Mouse (Mus musculus) limb, embryonic 14.5 days (tissue): ENCODE results near the gene Piga. TPM values are rescaled to one million over a fixed set of nuclear protein-coding genes. Genes with fewer than 3 reads are reported as not detected.
A peak's percentile ranks its signal among the peaks of the same experiment; 100 is the strongest.

Experiments
- ATAC-seq: fragments of 200-750 bp; cut with Nextera tagmentation; 2 replicates; pipeline ENCODE4 v1.8.0; 2017; ENCODE audit warnings: low read depth, moderate number of reproducible peaks, moderate TSS enrichment; ENCODE audit not compliant: low FRiP score
- DNase-seq: peaks from one replicate; pipeline ENCODE4 v3.0.0-alpha.2; 2015; ENCODE audit warnings: low spot score
- H3K27ac ChIP-seq: fragments of 300-500 bp; sonication (generic); replicated peaks from 2 replicates; pipeline ENCODE4 v1.5.1; 2014; ENCODE audit warnings: low read depth, mild to moderate bottlenecking, low read length, moderate library complexity, mixed read lengths
- H3K27me3 ChIP-seq: fragments of 300-500 bp; sonication (generic); 2 replicates; pipeline ENCODE4 v1.6.1; 2014; ENCODE audit warnings: low read length, mixed read lengths; ENCODE audit not compliant: control insufficient read depth, insufficient read depth
- H3K36me3 ChIP-seq: fragments of 300-500 bp; sonication (generic); 2 replicates; pipeline ENCODE4 v1.6.1; 2014; ENCODE audit warnings: mild to moderate bottlenecking, low read length, moderate library complexity, mixed read lengths; ENCODE audit not compliant: control insufficient read depth, insufficient read depth
- H3K4me1 ChIP-seq: fragments of 300-500 bp; sonication (generic); 2 replicates; pipeline ENCODE4 v1.6.1; 2014; ENCODE audit warnings: antibody characterized with exemption, low read length, mixed read lengths; ENCODE audit not compliant: control insufficient read depth, insufficient read depth
- H3K4me2 ChIP-seq: fragments of 300-500 bp; sonication (generic); replicated peaks from 2 replicates; pipeline ENCODE4 v1.6.1; 2014; ENCODE audit warnings: low read depth, mild to moderate bottlenecking, low read length, moderate library complexity; ENCODE audit not compliant: severe bottlenecking
- H3K4me3 ChIP-seq: fragments of 300-500 bp; sonication (generic); replicated peaks from 2 replicates; pipeline ENCODE4 v1.5.1; 2014; ENCODE audit warnings: low read length
- H3K9ac ChIP-seq: fragments of 300-500 bp; sonication (generic); 2 replicates; pipeline ENCODE4 v1.6.1; 2014; ENCODE audit warnings: mild to moderate bottlenecking, low read depth, low read length, moderate library complexity; ENCODE audit not compliant: severe bottlenecking
- H3K9me3 ChIP-seq: fragments of 300-500 bp; sonication (generic); 2 replicates; pipeline ENCODE4 v1.6.1; 2016; ENCODE audit warnings: low read length; ENCODE audit not compliant: control insufficient read depth
- POLR2A ChIP-seq: fragments of 200-500 bp; IDR thresholded peaks from 2 replicates; pipeline ENCODE4 v1.8.0; 2012; ENCODE audit warnings: inconsistent platforms, mild to moderate bottlenecking, moderate library complexity, borderline replicate concordance; ENCODE audit not compliant: insufficient read depth, insufficient read length; ENCODE audit errors: extremely low read depth
- WGBS: fragments of 180-500 bp; shearing (Covaris S2); extraction: QIAGEN DNeasy Blood & Tissue Kit; methylation state at CpG from one replicate; pipeline ENCODE4 v1.1.7; 2014; 5-methylcytosine and 5-hydroxymethylcytosine counted together
- polyA plus RNA-seq, 2 experiments: library from polyadenylated mRNA; depleted of rRNA in 1 of 2; stranded (reverse) in 1 of 2; unstranded in 1 of 2; fragments of >200 nt; fragmentation: Nextera tagmentation in 1 of 2; extraction: Ambion mirVana in 1 of 2; gene quantifications; 2 replicates each; pipeline versions ENCODE4 v1.2.1 to v1.2.3; 2012 to 2014

Piga gene
- polyA plus RNA-seq, 2 experiments, result 9.4 to 11.0 TPM

GRCm38 (mm10) chrX:164420518-164420917 is 931 bp downstream of the Piga start:
- 52% methylated on average over 3 of the region's 3 CpGs for WGBS
- no peak for ATAC-seq
- DNase-seq, result no peak
- H3K4me1 ChIP-seq, result 0 out of 2 replicates have a peak, but pooled peaks cover 3% of the 10 kb centered on the region
- H3K9ac ChIP-seq, result peak overlapping the region; percentile 54; the same call in 1 of the 2 replicates
- H3K4me3 ChIP-seq, result peak overlapping the region; percentile 46
- H3K27me3 ChIP-seq, result no peaks in the 10 kb centered on the region; the same call in 1 of the 2 replicates
- no peak overlapping the region for H3K27ac ChIP-seq
- no peak for TF ChIP-seq POLR2A
- peak overlapping the region; percentile 45 for H3K4me2 ChIP-seq
- H3K9me3 ChIP-seq, result no peaks in the 10 kb centered on the region
- H3K36me3 ChIP-seq, result no peaks in the 10 kb centered on the region

- no peak for ATAC-seq
- Histone ChIP-seq H3K27ac (no peak overlapping the region), H3K4me3 (no peak overlapping the region), H3K4me2 (no peak overlapping the region), H3K4me1 (0 out of 2 replicates have a peak, but pooled peaks cover 3% of the 10 kb centered on the region), H3K9ac (no peak overlapping the region), H3K9me3 (no peaks in the 10 kb centered on the region), H3K27me3 (no peaks in the 10 kb centered on the region; the same call in 1 of the 2 replicates), H3K36me3 (peaks cover 9% of the 10 kb centered on the region; the same call in 1 of the 2 replicates)
- no peak for TF ChIP-seq POLR2A
- no peak for DNase-seq
- 86% methylated on average over 1 of the region's 1 CpGs for WGBS
Observed at GRCm38 (mm10) chrX:164424821-164425220, 5.2 kb downstream of the Piga start.

- DNase-seq, result no peak
Observed at GRCm38 (mm10) chrX:164427295-164427694, 7.7 kb downstream of the Piga start.

DNA sequence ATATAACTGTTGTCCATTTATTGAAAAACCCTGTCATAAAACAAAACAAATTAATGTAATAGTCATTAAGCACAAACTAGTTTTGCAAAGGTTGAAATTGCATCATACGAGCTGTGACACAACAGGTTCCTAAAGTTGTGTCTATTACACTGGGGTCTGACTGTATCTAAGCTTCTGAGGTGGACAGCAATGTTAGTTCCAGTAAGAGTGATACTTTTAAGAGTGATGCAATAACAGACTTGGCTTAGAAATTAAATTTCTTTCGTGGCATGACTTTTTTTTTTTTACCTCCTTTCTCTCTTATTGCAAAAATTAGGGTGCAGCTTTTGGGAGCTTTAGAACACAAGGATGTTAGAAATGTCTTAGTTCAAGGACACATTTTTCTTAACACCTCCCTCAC is 8.6 kb downstream of the Piga start:
- Histone ChIP-seq H3K9ac (no peak overlapping the region), H3K9me3 (no peaks in the 10 kb centered on the region), H3K27ac (no peak overlapping the region), H3K4me2 (no peak overlapping the region), H3K4me3 (no peak overlapping the region), H3K27me3 (no peaks in the 10 kb centered on the region; the same call in 1 of the 2 replicates), H3K36me3 (peaks cover 9% of the 10 kb centered on the region), H3K4me1 (no peaks in the 10 kb centered on the region)
- no peak for ATAC-seq
- WGBS, result 90% methylated on average over 2 of the region's 2 CpGs
- no peak for DNase-seq
- no peak for TF ChIP-seq POLR2A

More at GRCm38 (mm10) chrX:164427295-164427694, 7.7 kb downstream of the Piga start:
- no peak overlapping the region for H3K4me3 ChIP-seq
- no peak for ATAC-seq
- H3K4me1 ChIP-seq, result no peaks in the 10 kb centered on the region
- TF ChIP-seq POLR2A, result no peak
- H3K9ac ChIP-seq, result no peak overlapping the region
- H3K4me2 ChIP-seq, result no peak overlapping the region
- H3K27ac ChIP-seq, result no peak overlapping the region
- peaks cover 9% of the 10 kb centered on the region for H3K36me3 ChIP-seq
- 62% methylated on average over 4 of the region's 4 CpGs for WGBS
- H3K9me3 ChIP-seq, result no peaks in the 10 kb centered on the region
- no peaks in the 10 kb centered on the region; the same call in 1 of the 2 replicates for H3K27me3 ChIP-seq

DNA sequence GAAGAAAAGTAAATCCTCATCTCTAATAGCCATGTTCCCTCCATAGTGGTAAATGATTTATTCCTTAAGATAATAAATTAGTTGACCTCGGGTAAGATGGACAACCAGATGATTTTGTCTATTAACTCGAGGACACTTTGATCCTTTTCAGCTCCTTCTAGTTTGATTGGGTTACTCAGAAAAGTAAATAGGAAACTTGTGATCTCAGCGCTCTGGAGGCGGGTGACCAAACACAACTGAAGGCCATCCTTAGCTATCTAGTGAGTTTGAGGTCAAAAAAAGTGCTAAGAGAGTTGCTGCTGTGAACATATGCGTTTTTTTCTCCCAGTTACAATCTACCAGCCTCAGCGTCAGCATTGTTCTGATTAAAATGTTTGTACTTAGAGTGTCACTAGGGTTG is 11.0 kb downstream of the Piga start:
- 86% methylated on average over 6 of the region's 6 CpGs for WGBS
- no peaks in the 10 kb centered on the region for H3K27me3 ChIP-seq
- H3K4me3 ChIP-seq, result no peak overlapping the region
- no peak overlapping the region for H3K4me2 ChIP-seq
- H3K36me3 ChIP-seq, result peaks cover 9% of the 10 kb centered on the region
- ATAC-seq (no peak), DNase-seq (no peak)
- no peak overlapping the region for H3K9ac ChIP-seq
- no peaks in the 10 kb centered on the region for H3K4me1 ChIP-seq
- no peak overlapping the region for H3K27ac ChIP-seq
- no peaks in the 10 kb centered on the region for H3K9me3 ChIP-seq
- no peak for TF ChIP-seq POLR2A
